Mouse (Mus musculus) CH12.LX (cell line): ENCODE measurements around the gene Tm7sf3. TPM values are rescaled to one million over a fixed set of nuclear protein-coding genes. Genes with fewer than 3 reads are reported as not detected.

ENCODE experiments used
- DNase-seq: peaks from one replicate; pipeline ENCODE4 v3.0.0-alpha.2; 2013; ENCODE audit errors: extremely low read depth
- H3K27ac ChIP-seq: 2 replicates; pipeline ENCODE4 v1.5.1; 2012; ENCODE audit warnings: low read depth, mild to moderate bottlenecking, control low read depth, moderate library complexity; ENCODE audit not compliant: insufficient read depth
- H3K27me3 ChIP-seq: replicated peaks from 2 replicates; pipeline ENCODE3; 2012; ENCODE audit warnings: inconsistent platforms
- H3K36me3 ChIP-seq, 2 experiments: replicated peaks in 1 of 2; 2 replicates each; pipeline versions ENCODE3 to v1.6.1; 2012; ENCODE audit warnings: inconsistent platforms in 1 of 2, low read length in 1 of 2, mild to moderate bottlenecking in 1 of 2, mixed read lengths in 1 of 2, moderate library complexity in 1 of 2; ENCODE audit not compliant: control insufficient read depth in 1 of 2, insufficient read depth in 1 of 2
- H3K4me1 ChIP-seq, 2 experiments: 2 replicates each; pipeline ENCODE4 v1.6.1; 2012; ENCODE audit warnings: inconsistent platforms in 1 of 2, moderate library complexity in 1 of 2; ENCODE audit not compliant: insufficient read depth in 2 of 2, control insufficient read depth in 1 of 2
- H3K4me2 ChIP-seq: 2 replicates; pipeline ENCODE4 v1.6.1; 2012; ENCODE audit warnings: low read depth, mild to moderate bottlenecking, control low read depth; ENCODE audit not compliant: poor library complexity, insufficient read depth, severe bottlenecking
- H3K4me3 ChIP-seq, 3 experiments: fragments of 150-350 bp in 1 of 3; sonication (generic) in 1 of 3; replicated peaks in 1 of 3; 2 replicates each; pipeline versions ENCODE3 to v1.5.1; 2011 to 2012; ENCODE audit warnings: low read depth in 2 of 3, low read length in 2 of 3, mild to moderate bottlenecking in 2 of 3, moderate library complexity in 2 of 3, control low read depth in 1 of 3, improper control_type of control experiment in 1 of 3, inconsistent platforms in 1 of 3, mixed read lengths in 1 of 3; ENCODE audit not compliant: poor library complexity in 1 of 3
- H3K79me2 ChIP-seq: replicated peaks from 2 replicates; pipeline ENCODE4 v1.6.1; 2012; ENCODE audit warnings: mild to moderate bottlenecking, moderate library complexity; ENCODE audit not compliant: control insufficient read depth, poor library complexity, insufficient read depth, severe bottlenecking; ENCODE audit errors: extremely low read depth
- H3K9ac ChIP-seq: 2 replicates; pipeline ENCODE4 v1.6.1; 2012; ENCODE audit warnings: low read depth, mild to moderate bottlenecking, control low read depth, moderate library complexity; ENCODE audit not compliant: insufficient read depth
- H3K9me3 ChIP-seq: replicated peaks from 2 replicates; pipeline ENCODE3; 2012; ENCODE audit warnings: low read length, inconsistent platforms, mixed read lengths
- BHLHE40 ChIP-seq: IDR thresholded peaks from 2 replicates; pipeline ENCODE4 v1.6.1; 2011; ENCODE audit warnings: mild to moderate bottlenecking, low read depth, low read length, improper control_type of control experiment
- CHD2 ChIP-seq: IDR thresholded peaks from 2 replicates; pipeline ENCODE4 v1.6.1; 2011; ENCODE audit warnings: low read length, improper control_type of control experiment
- CTCF ChIP-seq, 2 experiments: IDR thresholded peaks in 1 of 2; conservative IDR thresholded peaks in 1 of 2; 2 replicates each; pipeline ENCODE4 v1.5.1; 2011 to 2012; ENCODE audit warnings: low read depth in 2 of 2, low read length in 2 of 2, improper control_type of control experiment in 1 of 2, inconsistent platforms in 1 of 2, mild to moderate bottlenecking in 1 of 2, moderate library complexity in 1 of 2
- E2F4 ChIP-seq: IDR thresholded peaks from 2 replicates; pipeline ENCODE4 v1.6.1; 2011; ENCODE audit warnings: low read depth, low read length, improper control_type of control experiment; ENCODE audit not compliant: insufficient replicate concordance
- ELF1 ChIP-seq: IDR thresholded peaks from 2 replicates; pipeline ENCODE4 v1.6.1; 2014; ENCODE audit warnings: low read depth, mild to moderate bottlenecking, inconsistent platforms, low read length, improper control_type of control experiment
- EP300 ChIP-seq: IDR thresholded peaks from 2 replicates; pipeline ENCODE4 v1.6.1; 2011; ENCODE audit warnings: low read length, improper control_type of control experiment
- ETS1 ChIP-seq: conservative IDR thresholded peaks from 2 replicates; pipeline ENCODE4 v1.6.1; 2012; ENCODE audit warnings: low read depth, mild to moderate bottlenecking, inconsistent platforms, low read length, improper control_type of control experiment, moderate library complexity
- GABPA ChIP-seq: IDR thresholded peaks from 2 replicates; pipeline ENCODE4 v1.6.1; 2012; ENCODE audit warnings: low read depth, low read length, improper control_type of control experiment, inconsistent platforms; ENCODE audit not compliant: insufficient replicate concordance
- HCFC1 ChIP-seq: IDR thresholded peaks from 2 replicates; pipeline ENCODE4 v1.6.1; 2012; ENCODE audit warnings: low read depth, mild to moderate bottlenecking, inconsistent platforms, low read length, improper control_type of control experiment
- IRF4 ChIP-seq: IDR thresholded peaks from 2 replicates; pipeline ENCODE4 v1.6.1; 2014; ENCODE audit warnings: low read depth, mild to moderate bottlenecking, inconsistent platforms, low read length, improper control_type of control experiment
- JUND ChIP-seq: conservative IDR thresholded peaks from 2 replicates; pipeline ENCODE4 v1.6.1; 2011; ENCODE audit warnings: low read depth, low read length, improper control_type of control experiment
- KAT2A ChIP-seq: IDR thresholded peaks from 2 replicates; pipeline ENCODE4 v1.6.1; 2012; ENCODE audit warnings: low read length, improper control_type of control experiment, inconsistent platforms; ENCODE audit not compliant: insufficient replicate concordance
- MAFK ChIP-seq: IDR thresholded peaks from 2 replicates; pipeline ENCODE4 v1.6.1; 2011; ENCODE audit warnings: low read length, improper control_type of control experiment; ENCODE audit not compliant: insufficient replicate concordance
- MAX ChIP-seq: IDR thresholded peaks from 2 replicates; pipeline ENCODE4 v1.6.1; 2011; ENCODE audit warnings: low read length, improper control_type of control experiment
- MAZ ChIP-seq: IDR thresholded peaks from 2 replicates; pipeline ENCODE4 v1.6.1; 2012; ENCODE audit warnings: low read depth, mild to moderate bottlenecking, inconsistent platforms, low read length, improper control_type of control experiment, moderate library complexity
- MEF2A ChIP-seq: IDR thresholded peaks from 2 replicates; pipeline ENCODE4 v1.6.1; 2014; ENCODE audit warnings: low read depth, mild to moderate bottlenecking, inconsistent platforms, low read length, improper control_type of control experiment, borderline replicate concordance
- MXI1 ChIP-seq: IDR thresholded peaks from 2 replicates; pipeline ENCODE4 v1.6.1; 2011; ENCODE audit warnings: mild to moderate bottlenecking, low read depth, low read length, improper control_type of control experiment
- NRF1 ChIP-seq: IDR thresholded peaks from 2 replicates; pipeline ENCODE4 v1.6.1; 2014; ENCODE audit warnings: low read depth, mild to moderate bottlenecking, inconsistent platforms, low read length, improper control_type of control experiment, moderate library complexity
- PAX5 ChIP-seq: IDR thresholded peaks from 2 replicates; pipeline ENCODE4 v1.6.1; 2012; ENCODE audit warnings: low read length, inconsistent platforms, mixed read lengths
- POLR2A ChIP-seq: IDR thresholded peaks from 2 replicates; pipeline ENCODE4 v1.6.1; 2011; ENCODE audit warnings: low read depth, mild to moderate bottlenecking, improper control_type of control experiment, low read length
- POLR2AphosphoS2 ChIP-seq: IDR thresholded peaks from 2 replicates; pipeline ENCODE4 v1.6.1; 2011; ENCODE audit warnings: low read depth, low read length, improper control_type of control experiment
- RAD21 ChIP-seq: IDR thresholded peaks from 2 replicates; pipeline ENCODE4 v1.6.1; 2011; ENCODE audit warnings: low read depth, mild to moderate bottlenecking, low read length, improper control_type of control experiment, moderate library complexity
- SIN3A ChIP-seq: IDR thresholded peaks from 2 replicates; pipeline ENCODE4 v1.6.1; 2012; ENCODE audit warnings: low read length, improper control_type of control experiment, inconsistent platforms
- SMC3 ChIP-seq: IDR thresholded peaks from 2 replicates; pipeline ENCODE4 v1.6.1; 2011; ENCODE audit warnings: low read depth, low read length, improper control_type of control experiment
- USF1 ChIP-seq: IDR thresholded peaks from 2 replicates; pipeline ENCODE4 v1.6.1; 2014; ENCODE audit warnings: low read depth, mild to moderate bottlenecking, inconsistent platforms, low read length, improper control_type of control experiment
- USF2 ChIP-seq: conservative IDR thresholded peaks from 2 replicates; pipeline ENCODE4 v1.6.1; 2011; ENCODE audit warnings: low read depth, low read length, improper control_type of control experiment
- ZC3H11A ChIP-seq: IDR thresholded peaks from 2 replicates; pipeline ENCODE4 v1.6.1; 2012; ENCODE audit warnings: low read depth, mild to moderate bottlenecking, inconsistent platforms, low read length, improper control_type of control experiment
- ZMIZ1 ChIP-seq: IDR thresholded peaks from 2 replicates; pipeline ENCODE4 v1.6.1; 2012; ENCODE audit warnings: low read depth, mild to moderate bottlenecking, inconsistent platforms, low read length, improper control_type of control experiment
- ZNF384 ChIP-seq: IDR thresholded peaks from 2 replicates; pipeline ENCODE4 v1.6.1; 2012; ENCODE audit warnings: low read depth, low read length, improper control_type of control experiment, inconsistent platforms
- dilution Hi-C: fragments of 300-500 bp; cut with MboI; formaldehyde crosslinking; loops from 2 replicates; pipeline ENCODE4 v1.14.3; 2020; ENCODE audit warnings: low sequenced_read_pairs; ENCODE audit not compliant: extremely low pct_unique_long_range_greater_than_20kb, extremely low pct_ligation_motif_present
- in situ Hi-C: fragments of 300-500 bp; cut with MboI; formaldehyde crosslinking; loops from 3 replicates; pipeline ENCODE4 v1.14.3; 2019; ENCODE audit warnings: low sequenced_read_pairs, low pct_ligation_motif_present, low pct_unique_long_range_greater_than_20kb, mixed read lengths
- polyA plus RNA-seq: library from polyadenylated mRNA; unstranded; fragments of >175 nt; gene quantifications from 2 replicates; pipeline ENCODE4 v1.2.1, GENCODE M21; 2012; ENCODE audit warnings: low read depth; ENCODE audit not compliant: insufficient read length
- total RNA-seq, 2 experiments: library from RNA; depleted of rRNA; stranded (reverse); fragments of 300-350 nt in 1 of 2; fragments of >200 nt in 1 of 2; gene quantifications; 2 replicates each; pipeline ENCODE4 v1.2.3; 2012 to 2014

Tm7sf3 gene
- total and polyA plus RNA-seq, 3 experiments: 11.4 to 23.9 (median 13.4) TPM

DNA sequence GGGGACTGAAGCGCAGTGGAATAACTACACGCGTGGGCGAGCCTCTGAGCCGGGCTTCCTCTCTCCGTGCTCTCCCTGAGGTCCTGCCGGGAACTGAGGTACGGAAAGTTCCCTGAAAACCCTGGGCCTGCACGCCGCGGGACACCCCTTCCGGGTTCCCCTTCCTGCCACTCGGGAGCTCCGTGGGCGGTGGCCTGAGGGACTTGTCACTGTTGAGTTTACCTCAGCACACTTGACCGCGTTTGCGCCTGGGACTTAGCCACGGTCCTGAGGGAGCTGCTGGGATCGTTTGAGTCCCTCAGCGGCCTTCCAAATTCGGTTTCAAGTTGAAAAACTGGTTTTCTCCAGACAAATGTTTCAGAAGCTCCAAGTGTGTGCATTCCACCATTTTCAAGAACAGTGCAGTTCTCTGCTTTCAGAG lies 64.5 kb downstream of the Tm7sf3 start:
- Histone ChIP-seq H3K9ac (peak overlapping the region; percentile 88), H3K36me3 (peaks cover 3 to 11% of the 10 kb centered on the region in 2 experiments), H3K9me3 (no peaks in the 10 kb centered on the region), H3K27ac (peak overlapping the region; percentile 85), H3K4me3 (peak overlapping the region; percentile 95 to 97 (median 96)), H3K4me2 (peak overlapping the region; percentile 91; the same call in 1 of the 2 replicates), H3K27me3 (no peaks in the 10 kb centered on the region), H3K79me2 (peaks cover 59% of the 10 kb centered on the region), H3K4me1 (peaks cover 5 to 38% of the 10 kb centered on the region in 2 experiments; a peak in 3 of 4 replicates)
- in situ Hi-C loops: no loop called here
- TF ChIP-seq JUND (no peak), SMC3 (no peak), E2F4 (no peak), BHLHE40 (peak; percentile 2; the same call in 1 of the 2 replicates), KAT2A (0 out of 2 replicates have a peak, but pooled peaks have one; percentile 18), IRF4 (no peak), SIN3A (peak; percentile 77; the same call in 1 of the 2 replicates), MAX (no peak; the same call in 1 of the 2 replicates), USF1 (no peak), ELF1 (peak; percentile 77), MXI1 (peak; percentile 76), ETS1 (no peak), USF2 (no peak), RAD21 (no peak), POLR2A (no peak), POLR2AphosphoS2 (no peak), CTCF (conservative IDR thresholded peaks at IDR 0.05 in 1 of 2, IDR thresholded peaks at IDR 0.05 in 1 of 2; ENCODE audit: low read depth in 2 of 2, low read length in 2 of 2) (no peak), EP300 (peak; percentile 16; the same call in 1 of the 2 replicates)
- peak; percentile 48 for DNase-seq
- dilution Hi-C loops: no loop called here

DNA sequence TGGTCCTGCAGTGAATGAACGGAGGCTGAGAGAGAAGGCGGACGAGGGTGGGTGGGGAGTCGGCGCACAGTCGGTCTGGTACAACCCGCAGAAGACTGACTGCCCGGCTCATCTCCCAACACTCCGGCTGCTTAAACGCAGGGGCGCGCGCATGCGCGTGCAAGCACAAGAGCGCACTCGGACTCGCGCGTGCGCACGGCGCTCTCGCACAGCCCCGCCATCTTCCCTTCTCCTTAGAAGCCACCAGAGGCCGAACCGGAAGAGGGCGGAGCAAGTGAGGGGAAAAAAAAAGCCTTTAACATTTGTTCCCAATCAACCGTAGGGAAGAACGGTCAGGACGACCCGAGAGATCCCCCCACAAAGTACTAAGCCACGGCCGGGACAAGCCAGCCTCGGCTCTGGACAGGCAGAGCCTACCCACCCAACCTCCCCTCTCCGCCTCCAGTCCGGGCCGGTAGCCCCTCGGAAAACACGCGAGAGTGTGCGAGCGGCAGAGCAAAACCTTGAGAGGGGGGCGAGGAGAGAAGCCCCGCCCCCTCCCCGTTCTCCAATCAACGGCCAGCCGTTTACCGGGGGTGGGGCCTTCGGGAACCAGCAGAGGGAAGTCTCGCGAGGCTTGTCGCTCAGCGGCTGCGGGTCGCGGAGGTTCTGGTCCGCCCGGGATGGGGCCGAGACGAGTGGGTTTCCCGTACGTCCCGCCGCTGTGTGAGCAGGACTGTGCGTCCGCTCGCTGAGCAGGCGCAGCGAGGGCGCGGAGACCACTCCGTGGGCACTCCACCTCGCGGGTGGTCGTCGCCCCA lies 65.1 kb downstream of the Tm7sf3 start, which contains the start of gene Ints13:
Gene Ints13, minus strand, starts transcription at position 526 of the 800 bp plus-strand sequence.
- Histone ChIP-seq H3K9me3 (no peaks in the 10 kb centered on the region), H3K27ac (peak within 1 kb of the TSS; percentile 85), H3K9ac (peak within 1 kb of the TSS; percentile 88), H3K27me3 (no peaks in the 10 kb centered on the region), H3K36me3 (peaks cover 4 to 10% of the 10 kb centered on the region in 2 experiments), H3K4me1 (peaks cover 4 to 33% of the 10 kb centered on the region in 2 experiments; a peak in 3 of 4 replicates), H3K79me2 (peaks cover 53% of the 10 kb centered on the region), H3K4me2 (peak within 1 kb of the TSS; percentile 94), H3K4me3 (peak within 1 kb of the TSS; percentile 95 to 97 (median 96))
- dilution Hi-C loops (no loop called here), in situ Hi-C loops (no loop called here)
- DNase-seq: peak; percentile 98
- peak; percentile 100 for TF ChIP-seq NRF1
- TF ChIP-seq ZNF384: peak; percentile 92
- no peak; the same call in 1 of the 2 replicates for TF ChIP-seq MXI1
- no peak for TF ChIP-seq SMC3
- peak; percentile 72 for TF ChIP-seq HCFC1
- no peak for TF ChIP-seq GABPA
- TF ChIP-seq ZMIZ1: peak; percentile 80
- no peak for TF ChIP-seq RAD21
- TF ChIP-seq MAZ: 0 out of 2 replicates have a peak, but pooled peaks have one; percentile 4
- TF ChIP-seq SIN3A: no peak; the same call in 1 of the 2 replicates
- no peak for TF ChIP-seq ZC3H11A
- TF ChIP-seq MEF2A: peak; percentile 42; the same call in 1 of the 2 replicates
- no peak for TF ChIP-seq PAX5
- peak; percentile 79 for TF ChIP-seq POLR2AphosphoS2
- TF ChIP-seq MAX: 0 out of 2 replicates have a peak, but pooled peaks have one; percentile 48
- TF ChIP-seq E2F4: peak; percentile 23; the same call in 1 of the 2 replicates
- TF ChIP-seq MAFK: no peak
- peak; percentile 54 for TF ChIP-seq IRF4
- TF ChIP-seq ELF1: peak; percentile 90
- peak; percentile 94 for TF ChIP-seq POLR2A
- no peak for TF ChIP-seq CTCF (conservative IDR thresholded peaks at IDR 0.05 in 1 of 2, IDR thresholded peaks at IDR 0.05 in 1 of 2; ENCODE audit: low read depth in 2 of 2, low read length in 2 of 2)
- peak; percentile 98 for TF ChIP-seq CHD2
